Mouse (Mus musculus): Measurements from ENCODE around the gene Camkmt.

DNA sequence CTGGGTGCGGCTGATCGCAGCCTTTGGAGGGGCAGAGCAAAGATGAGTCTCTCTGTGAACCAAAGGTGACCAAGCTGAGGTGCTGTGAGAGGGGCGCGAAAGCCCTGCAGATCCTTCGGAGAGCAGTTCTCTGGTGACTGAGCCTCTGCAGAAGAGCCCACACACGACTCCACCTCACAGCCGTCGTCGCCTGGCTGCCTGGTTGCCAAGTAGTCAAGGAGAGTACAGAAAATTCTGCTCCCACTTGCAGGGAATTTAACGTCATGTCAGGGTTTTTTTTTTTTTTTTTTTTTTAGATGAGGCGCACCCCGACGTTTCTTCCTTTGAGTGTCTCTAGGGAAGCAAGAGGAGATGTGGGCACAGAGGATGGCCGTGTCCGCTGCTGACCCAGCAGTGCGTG lies 382.9 kb downstream of the Camkmt start:
- no peak for TF ChIP-seq CTCF (conservative IDR thresholded peaks at IDR 0.05; ENCODE audit: insufficient read depth, insufficient read length, low read depth, low read length)
- no peak for TF ChIP-seq POLR2A (IDR thresholded peaks at IDR 0.05; ENCODE audit: low read depth, low read length)
